Mouse (Mus musculus) embryonic facial prominence, embryonic 14.5 days (tissue): ENCODE data around the gene Msi2. TPM values are rescaled to one million over a fixed set of nuclear protein-coding genes. Genes with fewer than 3 reads are reported as not detected.

Experiments
- ATAC-seq: fragments of 200-750 bp; cut with Nextera tagmentation; 2 replicates; pipeline ENCODE4 v1.8.0; 2017; ENCODE audit warnings: low read depth, moderate number of reproducible peaks, moderate TSS enrichment
- DNase-seq: peaks from one replicate; pipeline ENCODE4 v3.0.0-alpha.2; 2015; ENCODE audit warnings: low spot score
- H3K27ac ChIP-seq: fragments of 300-500 bp; sonication (generic); replicated peaks from 2 replicates; pipeline ENCODE4 v1.5.1; 2014; ENCODE audit warnings: low read depth, mild to moderate bottlenecking, low read length, moderate library complexity
- H3K27me3 ChIP-seq: fragments of 300-500 bp; sonication (generic); replicated peaks from 2 replicates; pipeline ENCODE4 v1.6.1; 2014; ENCODE audit warnings: low read length; ENCODE audit not compliant: control insufficient read depth, insufficient read depth
- H3K36me3 ChIP-seq: fragments of 300-500 bp; sonication (generic); 2 replicates; pipeline ENCODE4 v1.6.1; 2014; ENCODE audit warnings: low read length, mixed read lengths; ENCODE audit not compliant: control insufficient read depth, insufficient read depth
- H3K4me1 ChIP-seq: fragments of 300-500 bp; sonication (generic); 2 replicates; pipeline ENCODE4 v1.6.1; 2014; ENCODE audit warnings: antibody characterized with exemption, low read length; ENCODE audit not compliant: control insufficient read depth, insufficient read depth
- H3K4me2 ChIP-seq: fragments of 300-500 bp; sonication (generic); 2 replicates; pipeline ENCODE4 v1.6.1; 2014; ENCODE audit warnings: low read depth, mild to moderate bottlenecking, low read length, moderate library complexity, mixed read lengths
- H3K4me3 ChIP-seq: fragments of 300-500 bp; sonication (generic); 2 replicates; pipeline ENCODE4 v1.5.1; 2014; ENCODE audit warnings: low read depth, mild to moderate bottlenecking, low read length
- H3K9ac ChIP-seq: fragments of 300-500 bp; sonication (generic); 2 replicates; pipeline ENCODE4 v1.6.1; 2014; ENCODE audit warnings: low read depth, mild to moderate bottlenecking, low read length, moderate library complexity, mixed read lengths
- H3K9me3 ChIP-seq: fragments of 300-500 bp; sonication (generic); 2 replicates; pipeline ENCODE4 v1.6.1; 2016; ENCODE audit warnings: low read length; ENCODE audit not compliant: control insufficient read depth
- WGBS: fragments of 180-500 bp; shearing (Covaris S2); extraction: QIAGEN DNeasy Blood & Tissue Kit; methylation state at CpG from one replicate; pipeline ENCODE4 v1.1.7; 2014; 5-methylcytosine and 5-hydroxymethylcytosine counted together
- polyA plus RNA-seq: library from polyadenylated mRNA; unstranded; fragments of >200 nt; fragmentation: Nextera tagmentation; extraction: Ambion mirVana; gene quantifications from 2 replicates; pipeline ENCODE4 v1.2.1, GENCODE M21; 2014

The Msi2 gene
- polyA plus RNA-seq, 1 experiment from 2014 or later: 15.2 TPM

- Histone ChIP-seq H3K36me3 (peaks cover 12% of the 10 kb centered on the region; the same call in 1 of the 2 replicates), H3K9ac (no peak overlapping the region), H3K4me3 (no peak overlapping the region), H3K4me1 (peaks cover 45% of the 10 kb centered on the region), H3K27me3 (no peaks in the 10 kb centered on the region), H3K9me3 (no peaks in the 10 kb centered on the region), H3K27ac (peak overlapping the region; percentile 13; the same call in 1 of the 2 replicates), H3K4me2 (no peak overlapping the region)
- DNase-seq: no peak
- 51% methylated on average over 3 of the region's 3 CpGs for WGBS
- no peak for ATAC-seq
Observed at GRCm38 (mm10) chr11:88598848-88599175, 119.5 kb downstream of the Msi2 start.

GRCm38 (mm10) chr11:88598150-88598847 lies 120.0 kb downstream of the Msi2 start:
- WGBS: 69% methylated on average over 11 of the region's 11 CpGs
- peaks cover 10% of the 10 kb centered on the region; the same call in 1 of the 2 replicates for H3K36me3 ChIP-seq
- peaks cover 48% of the 10 kb centered on the region for H3K4me1 ChIP-seq
- ATAC-seq (no peak), DNase-seq (no peak)
- H3K4me3 ChIP-seq: no peak overlapping the region
- no peak overlapping the region for H3K9ac ChIP-seq
- H3K9me3 ChIP-seq: no peaks in the 10 kb centered on the region
- no peak overlapping the region for H3K4me2 ChIP-seq
- H3K27me3 ChIP-seq: no peaks in the 10 kb centered on the region
- H3K27ac ChIP-seq: 0 out of 2 replicates have a peak overlapping the region, but pooled peaks have one; percentile 13

DNA sequence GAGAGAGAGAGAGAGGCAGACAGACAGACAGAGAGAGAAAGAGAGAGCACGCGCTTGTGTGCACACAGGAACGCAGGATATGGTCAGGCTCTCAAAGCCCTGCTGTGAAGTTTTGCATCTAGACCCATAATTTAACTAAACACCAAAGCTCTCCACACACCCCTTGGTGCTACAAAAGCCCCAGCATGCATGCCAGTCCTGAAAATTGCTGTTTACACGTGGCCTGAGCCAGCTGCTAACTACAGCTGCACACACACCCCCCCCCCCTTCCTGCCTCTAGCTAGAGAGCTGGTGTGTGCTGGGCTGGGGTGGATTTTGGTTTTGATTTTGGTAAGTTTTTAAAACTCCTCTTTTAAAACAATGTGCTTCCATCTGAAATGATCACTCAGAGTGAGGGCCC lies 122.7 kb downstream of the Msi2 start:
- H3K27me3 ChIP-seq: no peaks in the 10 kb centered on the region
- H3K4me2 ChIP-seq: no peak overlapping the region
- ATAC-seq: peak; percentile 62
- H3K9ac ChIP-seq: no peak overlapping the region
- no peaks in the 10 kb centered on the region for H3K9me3 ChIP-seq
- H3K36me3 ChIP-seq: no peaks in the 10 kb centered on the region
- no peak overlapping the region for H3K4me3 ChIP-seq
- 41% methylated on average over 4 of the region's 4 CpGs for WGBS
- H3K27ac ChIP-seq: peak overlapping the region; percentile 80
- peaks cover 54% of the 10 kb centered on the region for H3K4me1 ChIP-seq
- peak; percentile 80 for DNase-seq

GRCm38 (mm10) chr11:88594804-88595611 lies 123.3 kb downstream of the Msi2 start:
- Histone ChIP-seq H3K9me3 (no peaks in the 10 kb centered on the region), H3K4me1 (peaks cover 54% of the 10 kb centered on the region), H3K4me2 (no peak overlapping the region), H3K27ac (peak overlapping the region; percentile 80), H3K4me3 (no peak overlapping the region), H3K9ac (no peak overlapping the region), H3K36me3 (no peaks in the 10 kb centered on the region), H3K27me3 (no peaks in the 10 kb centered on the region)
- WGBS: 45% methylated on average over 13 of the region's 13 CpGs
- DNase-seq (peak; percentile 58), ATAC-seq (0 out of 2 replicates have a peak, but pooled peaks have one; percentile 17)

DNA sequence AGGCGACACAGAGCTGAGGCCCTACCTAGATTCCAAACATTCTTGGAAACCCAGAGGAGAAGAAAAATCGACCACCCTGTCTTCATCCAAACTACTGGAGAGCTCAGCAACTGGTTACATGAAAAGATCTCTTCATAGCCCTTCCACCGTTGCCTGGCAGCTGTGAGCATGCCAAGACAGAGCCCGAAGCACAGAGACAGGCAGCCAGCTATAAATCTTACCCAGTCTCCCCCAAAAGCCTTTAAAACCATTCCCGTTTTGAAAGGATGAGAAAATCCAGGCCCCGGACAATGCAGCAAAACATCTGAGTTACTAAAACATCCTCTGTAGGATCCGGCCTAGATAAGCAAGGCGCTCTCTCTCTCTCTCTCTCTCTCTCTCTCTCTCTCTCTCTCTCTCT lies 124.3 kb downstream of the Msi2 start:
- WGBS: 20% methylated on average over 7 of the region's 8 CpGs
- H3K9me3 ChIP-seq: no peaks in the 10 kb centered on the region
- no peak overlapping the region for H3K4me3 ChIP-seq
- DNase-seq: peak; percentile 84
- no peak overlapping the region for H3K9ac ChIP-seq
- no peak overlapping the region for H3K4me2 ChIP-seq
- peak; percentile 64 for ATAC-seq
- H3K27me3 ChIP-seq: no peaks in the 10 kb centered on the region
- H3K4me1 ChIP-seq: peaks cover 53% of the 10 kb centered on the region
- peak overlapping the region; percentile 80 for H3K27ac ChIP-seq
- peaks cover 7% of the 10 kb centered on the region; the same call in 1 of the 2 replicates for H3K36me3 ChIP-seq

- no peaks in the 10 kb centered on the region for H3K9me3 ChIP-seq
- peaks cover 7% of the 10 kb centered on the region; the same call in 1 of the 2 replicates for H3K36me3 ChIP-seq
- H3K4me2 ChIP-seq: no peak overlapping the region
- H3K4me1 ChIP-seq: peaks cover 55% of the 10 kb centered on the region
- no peak overlapping the region for H3K9ac ChIP-seq
- no peak for DNase-seq
- WGBS: 92% methylated on average over 8 of the region's 8 CpGs
- ATAC-seq: no peak
- no peaks in the 10 kb centered on the region for H3K27me3 ChIP-seq
- H3K27ac ChIP-seq: 0 out of 2 replicates have a peak overlapping the region, but pooled peaks have one; percentile 0
- H3K4me3 ChIP-seq: no peak overlapping the region
Observed at GRCm38 (mm10) chr11:88592099-88592498, 126.2 kb downstream of the Msi2 start.

DNA sequence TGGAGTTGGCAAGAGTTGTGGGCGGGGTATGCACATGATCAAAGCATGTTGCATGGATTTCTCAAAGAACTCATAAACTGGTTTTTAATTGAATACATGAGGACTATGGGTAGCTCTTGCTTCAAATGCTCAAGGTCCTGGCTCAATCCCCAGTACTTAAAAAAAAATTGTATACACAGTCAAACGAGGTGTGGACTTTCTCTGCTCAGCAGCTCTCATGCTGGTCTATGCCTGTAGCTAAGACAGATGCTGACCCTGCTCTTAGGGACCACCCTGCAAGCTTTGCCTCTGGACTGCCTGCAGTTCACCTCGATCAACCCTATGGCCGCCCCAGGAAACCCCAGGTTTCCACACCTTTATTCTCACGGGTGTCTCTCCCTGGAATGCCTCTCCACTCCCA lies 127.7 kb downstream of the Msi2 start:
- H3K4me2 ChIP-seq: no peak overlapping the region
- peaks cover 7% of the 10 kb centered on the region; the same call in 1 of the 2 replicates for H3K36me3 ChIP-seq
- H3K9ac ChIP-seq: no peak overlapping the region
- 67% methylated on average over 5 of the region's 5 CpGs for WGBS
- H3K4me1 ChIP-seq: peaks cover 63% of the 10 kb centered on the region
- ATAC-seq (no peak), DNase-seq (no peak)
- no peaks in the 10 kb centered on the region for H3K27me3 ChIP-seq
- no peak overlapping the region for H3K27ac ChIP-seq
- H3K9me3 ChIP-seq: no peaks in the 10 kb centered on the region
- no peak overlapping the region for H3K4me3 ChIP-seq

- Histone ChIP-seq H3K27ac (no peak overlapping the region), H3K4me2 (no peak overlapping the region), H3K36me3 (peaks cover 7% of the 10 kb centered on the region; the same call in 1 of the 2 replicates), H3K9me3 (no peaks in the 10 kb centered on the region), H3K4me1 (peaks cover 65% of the 10 kb centered on the region), H3K9ac (no peak overlapping the region), H3K4me3 (no peak overlapping the region), H3K27me3 (no peaks in the 10 kb centered on the region)
- WGBS: 87% methylated on average over 6 of the region's 6 CpGs
- no peak for ATAC-seq
- no peak for DNase-seq
Observed at GRCm38 (mm10) chr11:88589641-88590040, 128.7 kb downstream of the Msi2 start.
